Mouse (Mus musculus) brain, embryonic 18.5 days (tissue): ENCODE results near the gene Gm10134.
"Not testable (repeated sequence)": the region's sequence is repeated elsewhere in the genome, so short reads cannot be mapped to it uniquely, and the experiment has no call there.

ENCODE experiments used
- DNase-seq: peaks from one replicate; pipeline ENCODE4 v3.0.0-alpha.2; 2012; ENCODE audit warnings: low read depth, low spot score

Gm10134 gene

DNA sequence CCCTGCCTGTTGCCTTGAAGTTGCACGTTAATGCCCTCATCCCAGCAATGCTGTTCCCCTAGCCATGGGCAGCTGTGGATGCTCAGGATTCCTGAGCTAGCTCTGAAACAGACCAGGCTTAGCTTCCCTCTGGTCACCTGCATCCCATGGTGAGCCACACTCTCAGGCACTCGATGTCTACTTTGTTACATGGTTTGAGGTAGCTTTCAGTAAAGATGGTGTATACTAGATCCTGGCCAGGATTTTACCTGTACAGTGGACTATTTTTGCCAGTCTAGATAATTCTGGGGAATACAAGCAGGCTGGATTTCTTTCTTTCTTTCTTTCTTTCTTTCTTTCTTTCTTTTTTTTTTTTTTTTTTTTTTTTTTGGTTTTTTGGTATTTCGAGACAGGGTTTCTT, at the start of gene Gm10134:
TSS of gene Gm10134 (plus strand) at position 301 of the 400 bp plus-strand sequence.
- DNase-seq: no peak

DNA sequence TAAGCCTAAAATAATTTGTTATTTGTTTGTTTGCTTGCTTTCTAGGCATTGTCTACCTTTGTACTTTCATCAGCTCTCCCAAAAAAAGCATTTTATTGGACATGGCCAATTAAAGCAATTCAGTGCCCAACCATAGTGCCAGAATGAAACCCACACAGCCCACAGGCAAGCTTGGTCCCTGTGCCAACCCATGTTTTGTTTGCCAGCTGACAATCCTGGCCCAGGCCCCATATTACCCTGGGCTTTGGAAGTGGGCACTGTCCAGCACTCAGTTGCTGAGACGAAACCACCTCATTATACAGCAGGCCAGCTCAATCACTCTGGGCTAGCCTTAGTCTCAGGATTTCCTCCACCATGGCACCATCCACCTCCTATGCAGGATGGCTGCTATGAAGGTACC, 49.3 kb upstream of the Gm10134 start:
- no peak for DNase-seq

DNA sequence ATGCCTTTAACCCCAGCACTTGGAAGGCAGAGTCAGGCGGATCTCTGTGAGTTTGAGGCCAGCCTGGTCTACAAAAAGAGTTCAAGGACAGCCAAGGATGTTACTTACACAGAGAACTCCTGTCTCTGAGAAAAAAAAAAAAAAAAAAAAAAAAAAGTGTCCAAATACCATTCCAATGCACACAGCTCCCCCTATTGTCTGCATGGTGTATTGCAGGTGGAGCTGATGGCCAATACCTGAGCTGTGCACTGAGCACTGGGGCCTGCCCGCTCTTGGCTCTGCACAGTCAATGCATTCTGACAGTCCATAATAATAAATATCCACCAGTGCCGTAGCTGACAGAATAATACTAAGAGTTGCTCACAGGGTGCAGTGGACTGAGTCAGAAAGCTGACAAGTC, 42.0 kb upstream of the Gm10134 start:
- DNase-seq: no peak

DNA sequence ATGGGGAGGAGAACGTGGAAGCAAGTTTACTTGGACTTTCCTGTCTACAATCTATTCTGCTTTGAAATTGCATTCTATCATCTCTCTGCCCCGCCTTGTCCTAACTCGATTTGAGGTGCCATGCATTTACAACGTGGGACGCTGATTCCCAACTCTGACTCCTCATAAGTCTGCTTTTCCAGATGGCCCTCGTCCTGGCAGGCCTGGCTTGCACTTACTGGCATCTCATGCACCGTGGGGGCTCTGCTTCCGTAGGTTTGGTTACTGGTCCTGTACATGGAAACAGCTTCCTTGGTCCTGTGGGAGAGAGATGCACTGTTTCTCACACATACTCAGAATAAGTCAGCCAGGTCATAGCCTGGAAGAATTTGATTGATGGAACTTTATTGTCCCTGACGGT, 41.0 kb upstream of the Gm10134 start:
- DNase-seq: no peak

DNA sequence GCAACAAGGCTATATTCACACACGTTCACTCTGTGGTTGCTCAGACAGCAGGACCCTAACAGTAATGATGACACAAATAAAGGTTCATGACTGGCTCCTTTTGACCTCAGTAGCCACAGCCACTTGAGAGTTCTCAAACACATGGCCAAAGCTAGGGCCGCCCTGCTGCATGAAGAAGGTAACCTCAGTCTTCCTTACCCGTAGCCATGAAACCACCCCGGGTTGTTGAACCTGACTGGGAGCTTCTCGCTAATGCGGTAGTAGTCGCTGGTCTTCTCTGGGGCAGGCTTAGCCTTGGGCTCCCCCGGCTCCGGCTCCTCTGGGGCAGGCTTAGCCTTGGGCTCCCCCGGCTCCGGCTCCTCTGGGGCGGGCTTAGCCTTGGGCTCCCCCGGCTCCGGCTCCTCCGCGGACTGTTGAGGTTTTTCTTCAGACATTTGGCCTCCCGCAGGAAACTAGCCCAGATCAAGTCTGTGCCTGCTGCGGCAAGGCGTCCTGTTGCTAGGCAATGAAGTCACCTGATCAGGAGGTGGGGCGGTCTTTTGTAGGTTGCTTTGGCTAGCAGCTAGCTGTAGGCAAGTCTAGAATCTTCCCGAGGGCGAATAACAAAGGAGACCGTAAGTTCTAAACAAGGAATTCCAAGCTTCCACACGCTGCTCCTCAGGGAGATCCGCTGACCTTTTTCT, 39.9 kb upstream of the Gm10134 start, which contains the start of gene 1700007K13Rik:
TSS of gene 1700007K13Rik (minus strand) at position 497 of the 683 bp plus-strand sequence.
- DNase-seq: no peak

DNA sequence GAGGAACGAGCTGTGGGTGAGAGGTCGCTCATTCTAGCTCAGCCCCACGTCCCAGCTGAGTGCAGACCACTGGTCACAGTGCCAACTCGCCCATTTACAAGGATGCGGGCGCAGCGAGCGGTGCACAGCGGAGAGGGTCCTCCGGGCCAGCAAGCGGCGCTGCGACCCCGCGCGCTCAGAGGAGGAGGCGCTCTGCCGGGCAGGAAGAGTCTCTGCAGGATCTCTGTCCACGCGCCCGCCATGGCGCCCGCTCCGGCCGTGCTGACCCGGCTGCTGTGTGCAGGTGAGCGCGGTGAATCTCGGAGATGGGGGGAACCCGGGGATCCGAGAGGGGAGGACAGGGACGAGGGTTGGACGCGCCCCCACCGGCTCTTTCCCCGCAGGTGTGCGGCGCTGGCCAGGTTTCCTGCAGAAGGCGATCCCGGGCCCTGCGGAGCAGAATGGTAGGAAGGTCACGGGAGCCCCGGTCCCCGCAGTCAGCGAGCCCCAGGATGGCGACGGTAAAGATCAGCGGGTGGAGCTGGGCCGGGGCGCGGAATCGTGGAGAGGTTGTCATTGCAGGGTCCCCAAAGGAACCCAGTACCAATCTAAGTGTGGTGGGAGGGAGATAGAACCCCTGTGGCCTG, 37.9 kb upstream of the Gm10134 start, which contains the start of gene Mrps2:
TSS of gene Mrps2 (plus strand) at position 207 of the 626 bp plus-strand sequence.
- no peak for DNase-seq

DNA sequence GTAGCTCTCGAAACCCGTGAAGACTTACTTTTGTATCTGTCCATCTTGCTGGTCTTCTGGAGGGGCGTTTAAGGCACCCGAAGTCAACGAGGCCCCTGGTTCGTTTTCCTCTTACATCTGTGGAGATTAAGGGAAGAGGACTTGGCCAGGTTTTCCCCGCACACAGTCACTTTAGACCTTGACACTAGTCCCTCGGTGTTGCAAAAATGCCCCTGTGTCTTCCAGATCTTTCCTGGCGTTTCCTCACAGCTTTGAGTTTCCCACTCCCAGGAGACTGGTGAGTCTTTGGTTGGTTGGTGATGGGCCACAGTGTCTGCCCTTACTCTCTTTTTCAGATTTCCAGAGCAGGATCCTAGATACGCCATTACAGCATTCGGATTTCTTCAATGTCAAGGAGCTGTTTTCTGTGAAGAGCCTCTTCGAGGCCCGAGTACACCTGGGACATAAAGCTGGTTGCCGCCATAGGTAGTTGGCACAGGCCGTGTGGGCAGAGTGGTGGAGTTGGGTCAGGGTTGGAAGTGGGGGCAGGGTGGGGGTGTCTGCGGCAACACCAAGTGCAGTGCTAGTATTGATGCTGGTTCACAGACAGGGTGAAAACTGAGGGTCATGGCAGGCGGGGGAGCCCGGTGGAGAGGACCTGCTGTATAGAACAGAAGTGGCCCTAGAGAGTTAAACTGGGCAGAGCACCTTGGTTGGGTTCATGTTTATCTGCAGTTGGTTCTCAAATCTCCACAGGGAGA, 37.2 kb upstream of the Gm10134 start:
- no peak for DNase-seq

DNA sequence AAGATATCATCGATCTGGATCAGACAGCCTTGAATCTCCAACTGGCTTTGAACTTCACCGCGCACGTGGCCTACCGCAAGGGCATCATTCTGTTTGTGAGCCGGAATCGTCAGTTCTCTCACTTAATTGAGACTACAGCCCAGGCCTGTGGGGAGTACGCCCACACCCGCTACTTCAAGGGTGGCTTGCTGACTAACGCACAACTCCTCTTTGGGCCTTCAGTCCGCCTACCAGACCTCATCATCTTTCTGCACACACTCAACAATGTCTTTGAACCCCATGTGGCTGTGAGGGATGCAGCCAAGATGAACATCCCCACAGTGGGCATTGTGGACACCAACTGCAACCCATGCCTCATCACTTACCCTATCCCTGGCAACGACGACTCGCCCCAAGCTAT, 36.4 kb upstream of the Gm10134 start:
- DNase-seq: no peak

DNA sequence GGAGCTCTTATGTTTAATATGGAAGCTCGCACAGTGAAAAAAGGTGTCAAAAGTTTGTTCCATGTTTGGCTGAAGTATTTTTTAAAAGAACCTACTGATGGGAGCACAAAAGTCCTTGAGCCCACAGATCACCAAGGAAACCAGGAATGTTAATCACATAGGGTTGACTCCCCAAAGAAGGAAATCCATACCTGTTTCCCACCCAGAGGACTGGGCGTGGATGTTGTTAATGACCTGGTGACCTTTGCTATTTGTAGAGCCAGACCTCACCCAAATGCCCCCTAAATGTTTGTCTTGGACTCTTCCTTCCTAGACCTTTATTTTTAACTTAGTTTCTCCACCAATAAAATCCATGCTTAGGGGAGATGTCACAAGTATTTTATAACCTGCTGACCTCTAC, 35.3 kb upstream of the Gm10134 start:
- no peak for DNase-seq

DNA sequence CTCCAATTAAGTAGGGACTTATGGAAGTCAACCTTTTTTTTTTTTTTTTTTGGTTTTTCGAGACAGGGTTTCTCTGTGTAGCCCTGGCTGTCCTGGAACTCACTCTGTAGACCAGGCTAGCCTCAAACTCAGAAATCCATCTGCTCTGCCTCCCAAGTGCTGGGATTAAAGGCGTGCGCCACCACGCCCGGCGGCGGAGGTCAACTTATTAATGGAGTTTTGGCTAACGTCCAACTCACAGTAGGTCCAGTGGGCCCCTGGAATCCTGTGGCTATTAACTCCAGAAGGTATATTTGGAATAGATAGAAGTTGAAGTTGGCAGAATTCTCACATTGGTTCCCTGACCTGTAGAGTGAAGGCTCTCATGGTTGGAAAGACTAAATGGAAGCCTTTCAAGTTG, 33.9 kb upstream of the Gm10134 start:
- not testable (repeated sequence) for DNase-seq

DNA sequence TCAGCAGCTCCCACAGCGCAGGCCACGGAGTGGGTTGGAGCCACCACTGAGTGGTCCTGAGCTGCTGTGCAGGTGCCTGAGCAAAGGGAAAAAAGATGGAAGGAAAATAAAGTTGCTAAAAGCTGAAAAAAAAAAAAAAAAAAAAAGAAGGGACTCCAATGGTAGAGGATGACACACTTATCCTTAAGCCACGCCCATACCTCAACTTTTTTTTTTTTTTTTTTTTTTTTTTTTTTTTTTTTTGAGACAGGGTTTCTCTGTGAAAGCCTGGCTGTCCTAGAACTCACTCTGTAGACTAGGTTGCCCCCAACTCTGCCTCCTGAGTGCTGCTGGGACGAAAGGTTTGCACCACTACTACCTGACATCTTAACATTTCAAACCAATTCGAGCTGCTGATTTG, 27.9 kb upstream of the Gm10134 start:
- not testable (repeated sequence) for DNase-seq

DNA sequence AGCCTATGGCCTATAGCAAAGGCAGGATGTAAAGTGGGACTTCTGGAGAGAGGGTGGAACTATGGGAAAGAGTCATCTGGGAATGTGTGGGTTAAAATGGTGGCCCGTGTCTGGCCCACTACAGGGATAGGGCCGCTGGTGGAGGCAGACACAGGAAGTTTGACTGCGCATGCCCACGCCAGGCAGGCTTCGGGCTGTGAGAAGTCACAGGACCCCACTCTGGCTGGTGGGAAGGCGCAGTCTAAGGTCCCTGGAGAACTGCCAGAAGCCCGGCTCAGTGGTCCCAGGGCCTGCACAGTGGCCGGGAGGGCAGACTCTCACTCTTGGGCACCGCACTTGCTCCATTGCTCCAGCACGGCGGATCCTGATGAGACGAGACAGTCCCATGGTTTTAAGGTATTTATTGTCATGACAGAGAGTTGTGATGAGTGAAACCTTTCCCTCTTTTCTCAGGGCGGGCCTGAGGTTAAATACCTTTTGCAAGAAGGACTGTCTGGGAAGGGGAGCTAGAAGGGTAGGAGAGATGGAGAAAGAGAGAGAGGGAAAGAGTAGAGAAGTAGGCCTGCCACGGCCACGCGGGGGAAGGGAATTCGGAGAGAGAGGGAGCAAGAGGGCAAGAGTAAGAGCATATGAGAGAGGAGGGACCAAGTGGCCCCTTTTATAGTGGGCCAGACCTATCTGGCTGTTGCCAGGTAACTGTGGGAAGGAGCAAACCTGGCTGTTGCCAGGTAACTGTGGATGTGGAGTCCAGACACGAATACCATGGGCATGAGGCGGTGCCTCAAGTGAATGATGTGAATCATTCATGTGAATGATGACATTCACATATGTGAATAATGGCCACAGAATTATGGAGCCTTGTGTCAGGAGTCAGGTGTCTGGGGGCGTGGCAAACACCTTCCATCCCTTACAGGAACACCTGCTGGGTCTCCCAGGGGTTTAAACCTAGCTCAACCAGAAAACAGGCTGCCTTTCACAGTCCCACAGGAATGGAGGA, 26.4 kb upstream of the Gm10134 start:
- DNase-seq: no peak

DNA sequence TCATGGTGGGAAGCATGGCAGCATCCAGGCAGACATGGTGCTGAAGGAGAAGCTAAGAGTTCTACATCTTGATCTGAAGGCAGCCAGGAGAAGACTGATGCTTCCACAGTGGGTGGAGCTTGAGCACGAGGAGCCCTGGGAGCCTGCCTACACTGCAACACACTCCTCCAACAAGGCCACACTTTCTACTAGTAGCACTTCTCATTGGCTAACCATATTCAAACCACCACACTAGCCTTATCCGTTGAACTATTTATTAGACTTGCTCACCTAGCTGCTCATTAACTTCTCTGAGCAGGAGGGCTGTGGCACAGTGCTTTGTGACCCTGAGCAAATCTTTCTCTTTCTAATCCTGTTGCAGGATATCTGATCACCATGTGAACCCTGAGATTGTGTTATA, 22.0 kb upstream of the Gm10134 start:
- DNase-seq: no peak

DNA sequence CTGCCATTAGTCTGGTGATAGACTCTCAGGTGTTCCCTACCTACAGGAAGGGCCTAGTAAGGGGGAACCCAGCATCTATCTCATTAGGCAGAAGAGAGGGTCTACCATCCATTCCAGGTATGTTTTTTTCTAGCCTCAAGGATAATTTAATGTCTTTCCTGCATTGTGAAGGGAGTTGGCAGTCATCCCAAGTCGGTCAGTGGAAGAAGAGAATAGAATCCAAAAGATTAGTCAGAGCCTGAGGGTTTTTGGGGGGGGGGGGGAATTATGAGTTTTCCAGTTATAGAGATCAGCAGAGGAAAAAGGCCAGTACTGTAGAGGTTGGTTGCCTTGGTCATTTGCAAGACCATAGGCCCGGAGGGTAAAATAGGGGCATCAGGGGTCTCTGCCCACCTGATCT, 11.4 kb upstream of the Gm10134 start:
- no peak for DNase-seq

DNA sequence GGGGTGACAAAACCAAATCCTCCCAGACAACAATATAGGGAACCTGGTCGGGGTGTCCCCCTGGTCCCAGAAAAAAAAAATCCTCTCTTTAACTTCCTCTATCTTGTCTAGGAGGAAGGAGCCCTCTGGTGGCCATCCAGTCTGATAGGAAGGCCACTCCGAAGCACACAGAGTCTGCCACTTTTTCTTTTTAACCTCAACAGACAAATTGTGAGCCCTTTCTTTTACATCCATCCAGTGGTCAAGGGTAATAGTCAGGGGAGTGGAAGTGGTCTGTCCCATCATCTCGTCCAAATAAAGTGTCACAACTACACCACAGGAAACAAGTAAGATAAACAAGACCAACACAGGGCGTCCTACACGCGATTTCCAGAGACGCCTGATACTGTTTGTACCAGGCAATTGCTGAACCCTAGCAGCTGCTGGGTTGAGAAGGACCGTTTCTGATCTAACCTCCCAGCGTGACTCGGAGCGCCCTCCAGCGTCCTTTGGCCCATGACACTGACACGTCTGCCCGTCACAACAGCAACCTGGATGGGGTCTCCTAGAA, 10.6 kb upstream of the Gm10134 start:
- no peak for DNase-seq

DNA sequence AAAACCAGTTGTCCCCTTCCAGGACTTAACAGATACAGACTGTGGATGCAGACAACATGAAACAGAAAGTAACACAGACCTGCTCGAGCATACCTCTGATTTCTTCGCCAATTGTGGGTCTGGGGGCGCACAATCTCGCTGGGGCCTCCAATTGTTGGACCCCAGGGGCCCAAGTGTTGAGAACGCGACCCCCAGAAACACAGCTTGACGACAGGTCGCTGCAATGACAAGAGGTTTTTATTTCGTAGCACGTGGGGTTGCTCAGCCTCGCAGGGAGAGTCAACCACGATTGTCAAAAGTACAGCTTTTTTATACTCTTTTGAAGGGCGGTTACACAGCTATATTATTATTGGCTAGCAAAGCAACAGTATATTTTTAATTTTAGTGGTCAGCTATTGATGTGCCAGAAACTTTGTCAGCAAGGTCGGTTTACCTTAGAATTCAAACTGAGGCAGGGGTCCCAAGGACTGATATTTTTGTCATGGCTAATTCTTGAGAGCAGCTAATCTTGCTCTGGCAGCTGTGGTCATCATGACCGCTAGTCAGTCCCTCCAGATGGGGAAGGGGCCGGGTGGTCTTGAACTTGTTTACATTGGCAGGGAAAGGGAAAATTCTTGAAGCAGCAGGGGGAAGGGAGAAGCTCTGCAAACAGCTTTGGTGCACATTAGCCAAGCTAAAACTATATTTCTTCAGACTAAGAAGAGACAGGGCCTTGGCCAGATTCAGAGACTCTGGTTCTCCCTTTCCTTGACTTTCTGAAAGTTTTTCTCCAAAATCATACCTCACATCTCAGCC, 9.9 kb upstream of the Gm10134 start:
- DNase-seq: no peak

DNA sequence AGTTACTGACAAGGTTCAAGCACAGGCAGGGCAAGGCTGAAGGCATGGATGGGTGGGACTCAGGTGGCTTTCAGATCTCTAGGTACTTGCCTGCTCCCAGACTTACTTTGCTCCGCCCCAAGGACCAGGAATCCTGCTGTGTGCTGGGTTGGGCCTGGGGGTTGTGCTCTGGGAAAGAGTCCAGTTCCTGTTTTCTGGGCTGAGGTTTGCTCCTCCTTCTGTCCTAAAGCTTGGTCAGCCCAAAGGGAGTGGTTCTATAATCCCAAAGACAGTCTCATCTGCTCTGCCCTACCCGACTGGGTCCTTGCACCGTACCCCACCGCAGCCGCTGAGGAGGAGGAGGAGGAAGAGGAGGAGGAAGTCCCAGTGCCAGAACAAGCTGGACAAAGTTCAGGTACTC, 9.2 kb upstream of the Gm10134 start, which contains the start of gene Gbgt1:
TSS of gene Gbgt1 (plus strand) at position 221 of the 400 bp plus-strand sequence.
- DNase-seq: no peak

DNA sequence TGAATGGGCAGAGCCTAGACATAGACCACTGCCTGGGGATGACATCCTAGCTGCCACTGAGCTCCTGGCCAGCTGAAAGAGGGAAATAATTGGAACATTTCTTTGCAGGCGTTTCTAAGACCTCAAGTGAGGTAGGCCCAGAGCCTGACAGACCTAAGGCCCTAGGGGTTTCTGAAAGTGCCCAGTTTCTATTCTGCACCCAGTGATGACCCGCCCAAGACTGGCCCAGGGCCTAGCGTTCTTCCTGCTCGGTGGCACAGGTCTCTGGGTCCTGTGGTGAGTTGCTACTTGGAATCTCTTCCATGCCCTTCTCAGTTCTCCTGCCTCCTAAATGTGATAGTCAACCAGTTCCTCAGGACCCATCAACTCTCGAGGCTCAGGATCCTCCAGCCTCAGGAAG, 8.3 kb upstream of the Gm10134 start:
- no peak for DNase-seq

DNA sequence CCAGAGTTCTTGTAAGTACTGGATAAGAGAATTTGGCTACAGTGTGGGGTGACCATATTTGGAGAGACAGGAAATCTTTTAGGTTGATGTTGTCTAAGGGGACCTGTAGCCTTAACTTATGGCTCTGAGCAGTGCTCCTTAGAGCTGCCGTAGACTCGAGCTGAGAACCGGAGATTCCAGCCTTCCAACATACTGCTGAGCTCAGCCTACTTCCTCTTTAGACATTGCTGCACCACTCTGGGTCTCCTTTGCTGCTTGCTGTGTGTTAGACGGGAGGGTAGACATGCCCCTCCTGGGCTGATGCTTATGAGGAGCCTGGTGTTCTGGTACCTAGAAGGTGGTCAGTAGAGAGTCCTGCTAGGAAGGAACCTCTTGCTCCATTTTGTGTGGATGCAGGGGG, 7.5 kb upstream of the Gm10134 start:
- no peak for DNase-seq

DNA sequence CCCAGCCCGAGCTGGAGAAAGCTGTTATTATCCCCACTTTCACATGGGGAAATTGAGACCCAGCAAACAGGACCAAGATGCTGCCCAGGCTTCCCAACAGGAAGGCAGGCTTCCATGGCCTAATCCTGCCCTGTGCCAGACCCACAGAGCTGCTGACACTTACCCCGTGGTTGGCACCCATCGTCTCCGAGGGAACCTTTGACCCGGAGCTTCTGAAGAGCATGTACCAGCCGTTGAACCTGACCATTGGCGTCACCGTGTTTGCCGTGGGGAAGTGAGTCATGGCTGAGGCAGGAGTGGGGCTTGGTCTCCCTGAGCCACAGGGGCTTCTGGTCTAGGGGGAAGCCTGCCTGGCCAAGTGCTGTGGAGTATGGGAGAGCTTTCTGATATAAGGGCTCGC, 2.9 kb upstream of the Gm10134 start:
- no peak for DNase-seq
